Mouse (Mus musculus) stomach, postnatal 0 days (tissue): ENCODE data around the gene Stard7.

ENCODE experiments used
- CTCF ChIP-seq: IDR thresholded peaks from 2 replicates; pipeline ENCODE4 v1.5.1; 2016; ENCODE audit warnings: antibody characterized with exemption, low read depth, mild to moderate bottlenecking, moderate library complexity
- EP300 ChIP-seq: optimal IDR thresholded peaks from 2 replicates; pipeline ENCODE3; 2016; ENCODE audit warnings: antibody characterized with exemption

DNA sequence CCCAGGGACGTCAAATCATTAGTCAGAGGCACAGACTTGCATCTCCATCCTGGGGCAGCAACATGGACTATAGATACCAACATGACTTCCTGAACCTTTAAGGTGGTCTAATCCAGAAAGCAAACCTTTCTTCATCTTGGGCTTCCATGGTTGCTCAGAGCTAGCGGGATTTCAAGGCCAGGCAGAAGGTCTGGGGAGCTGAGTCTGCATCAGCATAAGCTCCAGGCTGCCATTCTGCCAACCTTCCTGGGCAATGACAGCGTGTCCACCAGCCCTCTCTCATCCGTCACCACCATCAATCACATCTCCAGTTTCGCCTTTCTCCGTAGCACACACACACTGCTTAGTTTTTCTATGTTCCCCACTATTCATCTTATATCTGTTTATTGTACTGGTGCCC lies 69.2 kb downstream of the Stard7 start:
- TF ChIP-seq CTCF, result no peak
- TF ChIP-seq EP300, result no peak
